Mouse (Mus musculus) midbrain, embryonic 14.5 days (tissue): Measurements from ENCODE around the gene AI661453. TPM values are rescaled to one million over a fixed set of nuclear protein-coding genes. Genes with fewer than 3 reads are reported as not detected.
"Not testable (repeated sequence)": the region's sequence is repeated elsewhere in the genome, so short reads cannot be mapped to it uniquely, and the experiment has no call there.

ENCODE experiments used
- ATAC-seq: fragments of 200-750 bp; cut with Nextera tagmentation; 2 replicates; pipeline ENCODE4 v1.8.0; 2017; ENCODE audit warnings: moderate number of reproducible peaks, moderate library complexity; ENCODE audit not compliant: low FRiP score, low TSS enrichment
- DNase-seq: peaks from one replicate; pipeline ENCODE4 v3.0.0-alpha.2; 2015
- H3K27ac ChIP-seq: fragments of 300-500 bp; sonication (generic); replicated peaks from 2 replicates; pipeline ENCODE4 v1.5.1; 2014; ENCODE audit warnings: mild to moderate bottlenecking, low read depth, low read length, moderate library complexity
- H3K27me3 ChIP-seq: fragments of 300-500 bp; sonication (generic); 2 replicates; pipeline ENCODE4 v1.6.1; 2014; ENCODE audit warnings: low read length, control low read depth, mixed read lengths; ENCODE audit not compliant: control insufficient read depth, insufficient read depth
- H3K36me3 ChIP-seq: fragments of 300-500 bp; sonication (generic); 2 replicates; pipeline ENCODE4 v1.6.1; 2014; ENCODE audit warnings: low read length, control low read depth; ENCODE audit not compliant: control insufficient read depth, insufficient read depth
- H3K4me1 ChIP-seq: fragments of 300-500 bp; sonication (generic); 2 replicates; pipeline ENCODE4 v1.6.1; 2014; ENCODE audit warnings: mild to moderate bottlenecking, antibody characterized with exemption, low read length, control low read depth; ENCODE audit not compliant: control insufficient read depth, insufficient read depth
- H3K4me2 ChIP-seq: fragments of 300-500 bp; sonication (generic); 2 replicates; pipeline ENCODE4 v1.6.1; 2014; ENCODE audit warnings: mild to moderate bottlenecking, low read length, moderate library complexity
- H3K4me3 ChIP-seq: fragments of 300-500 bp; sonication (generic); replicated peaks from 2 replicates; pipeline ENCODE4 v1.5.1; 2014; ENCODE audit warnings: low read depth, low read length
- H3K9ac ChIP-seq: fragments of 300-500 bp; sonication (generic); replicated peaks from 2 replicates; pipeline ENCODE4 v1.6.1; 2014; ENCODE audit warnings: mild to moderate bottlenecking, low read length, moderate library complexity
- H3K9me3 ChIP-seq: fragments of 300-500 bp; sonication (generic); 2 replicates; pipeline ENCODE4 v1.6.1; 2016; ENCODE audit warnings: low read length, control low read depth, mixed read lengths; ENCODE audit not compliant: control insufficient read depth
- WGBS: fragments of 180-500 bp; shearing (Covaris S2); extraction: QIAGEN DNeasy Blood & Tissue Kit; methylation state at CpG from one replicate; pipeline ENCODE4 v1.1.7; 2014; 5-methylcytosine and 5-hydroxymethylcytosine counted together
- polyA plus RNA-seq: library from polyadenylated mRNA; unstranded; fragments of >200 nt; fragmentation: Nextera tagmentation; extraction: Ambion mirVana; gene quantifications from 2 replicates; pipeline ENCODE4 v1.2.1, GENCODE M21; 2014

Gene AI661453
- polyA plus RNA-seq, 1 experiment from 2014 or later = 0.05 TPM

DNA sequence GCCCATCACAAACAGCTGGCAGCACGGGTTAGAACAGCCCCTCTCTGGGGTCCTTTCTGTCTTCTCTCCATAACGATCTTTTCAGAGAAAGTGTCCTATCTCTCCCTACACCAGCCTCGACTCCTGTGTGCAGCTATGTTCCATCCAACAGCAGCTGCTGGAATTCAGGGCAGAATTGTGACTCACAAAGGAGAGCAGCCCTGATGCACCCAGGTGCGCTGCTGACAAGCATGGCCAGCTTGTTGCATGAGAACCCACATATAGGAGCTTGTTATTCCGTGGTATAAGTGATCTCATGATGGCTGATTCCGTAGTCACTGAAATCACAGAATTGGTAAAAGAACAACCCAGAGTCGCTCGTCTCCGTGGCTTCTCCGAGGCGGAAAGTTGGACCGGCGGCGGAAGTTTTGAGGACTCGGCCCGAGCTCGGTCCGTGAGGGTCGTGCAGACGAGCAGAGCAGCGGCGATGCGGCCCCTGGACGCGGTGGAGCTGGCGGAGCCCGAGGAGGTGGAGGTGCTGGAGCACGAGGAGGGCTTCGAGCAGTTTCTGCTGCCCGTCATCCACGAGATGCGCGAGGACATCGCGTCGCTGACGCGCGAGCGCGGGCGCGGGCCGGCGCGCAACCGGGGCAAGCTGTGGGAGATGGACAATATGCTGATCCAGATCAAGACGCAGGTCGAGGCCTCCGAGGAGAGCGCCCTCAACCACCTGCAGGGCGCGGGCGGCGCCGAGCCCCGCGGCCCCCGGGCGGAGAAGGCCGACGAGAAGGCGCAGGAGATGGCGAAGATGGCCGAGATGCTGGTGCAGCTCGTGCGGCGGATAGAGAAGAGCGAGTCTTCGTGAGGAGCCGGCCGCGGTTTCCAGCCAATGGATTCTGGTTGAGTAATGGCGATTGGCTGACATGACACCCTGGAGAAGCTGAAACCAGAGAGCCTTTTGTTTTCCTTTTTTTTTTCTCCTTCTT lies 26.2 kb upstream of the AI661453 start:
- H3K27ac ChIP-seq, H3K36me3 ChIP-seq, H3K4me1 ChIP-seq, ATAC-seq, H3K9me3 ChIP-seq, H3K9ac ChIP-seq: not testable (repeated sequence)
- WGBS = 3% methylated on average over 74 of the region's 74 CpGs
- Histone ChIP-seq H3K4me3 (peak overlapping the region; percentile 32), H3K4me2 (peak overlapping the region; percentile 55), H3K27me3 (peaks cover 29% of the 10 kb centered on the region)
- DNase-seq = peak; percentile 45

- H3K4me3 ChIP-seq = no peak overlapping the region
- H3K27ac ChIP-seq = no peak overlapping the region
- H3K9ac ChIP-seq = no peak overlapping the region
- H3K36me3 ChIP-seq = no peaks in the 10 kb centered on the region
- no peaks in the 10 kb centered on the region for H3K9me3 ChIP-seq
- no peak for ATAC-seq
- no peak overlapping the region for H3K4me2 ChIP-seq
- H3K27me3 ChIP-seq = no peaks in the 10 kb centered on the region
- WGBS = 81% methylated on average over 2 of the region's 2 CpGs
- H3K4me1 ChIP-seq = no peaks in the 10 kb centered on the region
- DNase-seq = no peak
Observed at GRCm38 (mm10) chr17:47420195-47420594, 16.2 kb upstream of the AI661453 start.

- ATAC-seq = no peak
- H3K9me3 ChIP-seq = no peaks in the 10 kb centered on the region
Observed at GRCm38 (mm10) chr17:47421566-47421965, 14.8 kb upstream of the AI661453 start.

GRCm38 (mm10) chr17:47422616-47423015 lies 13.8 kb upstream of the AI661453 start:
- not testable (repeated sequence) for H3K4me3 ChIP-seq, H3K9ac ChIP-seq, H3K9me3 ChIP-seq, H3K27me3 ChIP-seq, H3K4me2 ChIP-seq, H3K36me3 ChIP-seq, H3K27ac ChIP-seq, H3K4me1 ChIP-seq, ATAC-seq, DNase-seq
- WGBS = 85% methylated on average over 1 of the region's 1 CpGs

More at GRCm38 (mm10) chr17:47421566-47421965, 14.8 kb upstream of the AI661453 start:
- WGBS = 87% methylated on average over 3 of the region's 3 CpGs
- no peak for DNase-seq
- no peaks in the 10 kb centered on the region for H3K4me1 ChIP-seq
- H3K27ac ChIP-seq = no peak overlapping the region
- H3K27me3 ChIP-seq = no peaks in the 10 kb centered on the region
- H3K4me2 ChIP-seq = no peak overlapping the region
- H3K36me3 ChIP-seq = no peaks in the 10 kb centered on the region
- no peak overlapping the region for H3K4me3 ChIP-seq
- H3K9ac ChIP-seq = no peak overlapping the region

GRCm38 (mm10) chr17:47424186-47424585 lies 12.2 kb upstream of the AI661453 start:
- H3K27me3 ChIP-seq = no peaks in the 10 kb centered on the region
- H3K27ac ChIP-seq = no peak overlapping the region
- no peaks in the 10 kb centered on the region for H3K9me3 ChIP-seq
- no peak overlapping the region for H3K9ac ChIP-seq
- DNase-seq = no peak
- ATAC-seq = no peak
- H3K4me2 ChIP-seq = no peak overlapping the region
- no peak overlapping the region for H3K4me3 ChIP-seq
- no peaks in the 10 kb centered on the region for H3K4me1 ChIP-seq
- H3K36me3 ChIP-seq = no peaks in the 10 kb centered on the region
- 77% methylated on average over 6 of the region's 6 CpGs for WGBS

DNA sequence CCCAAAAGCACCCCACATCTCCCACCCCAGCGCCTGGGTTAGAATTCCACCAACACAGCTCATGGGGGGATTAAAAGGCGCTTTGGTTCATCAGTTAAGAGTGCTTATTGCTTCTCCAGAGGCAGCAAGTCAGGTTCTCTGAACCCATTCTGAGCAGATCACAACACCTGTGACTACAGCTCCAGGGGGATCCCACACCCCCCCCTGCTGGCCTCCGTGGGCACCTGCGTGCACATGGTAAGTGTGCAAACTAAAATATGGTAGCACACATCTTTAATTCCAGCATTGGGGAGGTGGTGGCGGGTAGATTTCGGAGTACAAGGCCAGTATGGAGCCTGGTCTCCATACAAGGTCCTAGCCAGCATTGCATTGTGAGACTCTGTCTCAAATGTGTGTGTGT lies 9.1 kb upstream of the AI661453 start:
- 74% methylated on average over 6 of the region's 6 CpGs for WGBS
- Histone ChIP-seq H3K27me3 (no peaks in the 10 kb centered on the region), H3K27ac (no peak overlapping the region), H3K4me2 (no peak overlapping the region), H3K9me3 (no peaks in the 10 kb centered on the region), H3K9ac (no peak overlapping the region), H3K4me3 (no peak overlapping the region), H3K36me3 (no peaks in the 10 kb centered on the region), H3K4me1 (no peaks in the 10 kb centered on the region)
- ATAC-seq (no peak), DNase-seq (no peak)

GRCm38 (mm10) chr17:47428831-47429304 lies 7.5 kb upstream of the AI661453 start:
- Histone ChIP-seq H3K27ac (no peak overlapping the region), H3K4me1 (no peaks in the 10 kb centered on the region), H3K27me3 (no peaks in the 10 kb centered on the region), H3K9ac (no peak overlapping the region), H3K9me3 (no peaks in the 10 kb centered on the region), H3K4me3 (no peak overlapping the region), H3K4me2 (peak overlapping the region; percentile 26), H3K36me3 (no peaks in the 10 kb centered on the region)
- ATAC-seq (no peak; the same call in 1 of the 2 replicates), DNase-seq (peak; percentile 82)
- 4% methylated on average over 8 of the region's 8 CpGs for WGBS

- no peak overlapping the region for H3K4me2 ChIP-seq
- no peaks in the 10 kb centered on the region for H3K36me3 ChIP-seq
- ATAC-seq (no peak), DNase-seq (peak; percentile 39)
- H3K27ac ChIP-seq = no peak overlapping the region
- H3K4me1 ChIP-seq = no peaks in the 10 kb centered on the region
- WGBS = 72% methylated on average over 5 of the region's 5 CpGs
- H3K9me3 ChIP-seq = no peaks in the 10 kb centered on the region
- H3K9ac ChIP-seq = no peak overlapping the region
- H3K4me3 ChIP-seq = no peak overlapping the region
- H3K27me3 ChIP-seq = no peaks in the 10 kb centered on the region
Observed at GRCm38 (mm10) chr17:47430815-47431214, 5.6 kb upstream of the AI661453 start.
